Mouse (Mus musculus) hindbrain, embryonic 12.5 days (tissue): ENCODE results near the gene Tspan11. TPM values are rescaled to one million over a fixed set of nuclear protein-coding genes. Genes with fewer than 3 reads are reported as not detected.
A peak's percentile ranks its signal among the peaks of the same experiment; 100 is the strongest.

Source experiments
- ATAC-seq: fragments of 200-750 bp; cut with Nextera tagmentation; 2 replicates; pipeline ENCODE4 v1.8.0; 2017; ENCODE audit warnings: moderate TSS enrichment; ENCODE audit not compliant: low FRiP score
- H3K27ac ChIP-seq: fragments of 300-500 bp; sonication (generic); 2 replicates; pipeline ENCODE4 v1.5.1; 2016; ENCODE audit warnings: mild to moderate bottlenecking
- H3K27me3 ChIP-seq: fragments of 300-500 bp; sonication (generic); 2 replicates; pipeline ENCODE4 v1.6.1; 2016; ENCODE audit warnings: mild to moderate bottlenecking
- H3K36me3 ChIP-seq: fragments of 300-500 bp; sonication (generic); 2 replicates; pipeline ENCODE4 v1.6.1; 2016; ENCODE audit warnings: mild to moderate bottlenecking
- H3K4me1 ChIP-seq: fragments of 300-500 bp; sonication (generic); 2 replicates; pipeline ENCODE4 v1.6.1; 2016
- H3K4me2 ChIP-seq: fragments of 300-500 bp; sonication (generic); replicated peaks from 2 replicates; pipeline ENCODE4 v1.6.1; 2016; ENCODE audit warnings: mild to moderate bottlenecking
- H3K4me3 ChIP-seq: fragments of 300-500 bp; sonication (generic); 2 replicates; pipeline ENCODE4 v1.5.1; 2016; ENCODE audit warnings: mild to moderate bottlenecking
- H3K9ac ChIP-seq: fragments of 300-500 bp; sonication (generic); 2 replicates; pipeline ENCODE4 v1.6.1; 2016; ENCODE audit warnings: mild to moderate bottlenecking, moderate library complexity
- H3K9me3 ChIP-seq: fragments of 300-500 bp; sonication (generic); replicated peaks from 2 replicates; pipeline ENCODE4 v1.6.1; 2016; ENCODE audit warnings: mild to moderate bottlenecking
- WGBS: fragments of 180-500 bp; shearing (Covaris S2); methylation state at CpG from one replicate; pipeline ENCODE4 v1.1.7; 2016; 5-methylcytosine and 5-hydroxymethylcytosine counted together
- polyA plus RNA-seq: library from polyadenylated mRNA; unstranded; fragments of >200 nt; fragmentation: Nextera tagmentation; extraction: Ambion mirVana; gene quantifications from 2 replicates; pipeline ENCODE4 v1.2.1, GENCODE M21; 2016

Gene Tspan11
- polyA plus RNA-seq, 1 experiment from 2014 or later: 19.3 TPM

DNA sequence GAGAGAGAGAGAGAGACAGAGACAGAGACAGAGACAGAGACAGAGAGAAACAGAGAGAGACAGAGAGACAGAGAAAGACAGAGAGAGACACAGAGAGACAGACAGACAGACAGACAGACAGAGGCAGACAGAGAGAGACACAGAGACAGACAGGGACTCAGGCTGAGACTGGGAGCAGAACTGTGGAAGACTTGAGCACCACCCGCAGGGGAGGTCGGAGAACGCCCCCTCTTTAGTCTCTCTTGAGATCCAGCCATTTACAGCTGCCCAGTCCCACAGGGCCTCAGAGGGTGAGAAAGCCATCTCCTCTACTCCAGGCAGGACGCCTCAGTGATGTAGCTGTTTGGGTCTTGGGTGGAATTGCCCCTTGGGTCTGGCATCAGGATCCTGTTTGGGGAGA is 30.3 kb downstream of the Tspan11 start:
- ATAC-seq: no peak
- Histone ChIP-seq H3K9ac (no peak overlapping the region), H3K4me1 (peaks cover 8% of the 10 kb centered on the region; the same call in 1 of the 2 replicates), H3K9me3 (peaks cover 7% of the 10 kb centered on the region; the same call in 1 of the 2 replicates), H3K27ac (no peak overlapping the region), H3K27me3 (peaks cover 3% of the 10 kb centered on the region; the same call in 1 of the 2 replicates), H3K36me3 (peaks cover 15% of the 10 kb centered on the region), H3K4me3 (no peak overlapping the region), H3K4me2 (no peak overlapping the region)
- 65% methylated on average over 4 of the region's 4 CpGs for WGBS

DNA sequence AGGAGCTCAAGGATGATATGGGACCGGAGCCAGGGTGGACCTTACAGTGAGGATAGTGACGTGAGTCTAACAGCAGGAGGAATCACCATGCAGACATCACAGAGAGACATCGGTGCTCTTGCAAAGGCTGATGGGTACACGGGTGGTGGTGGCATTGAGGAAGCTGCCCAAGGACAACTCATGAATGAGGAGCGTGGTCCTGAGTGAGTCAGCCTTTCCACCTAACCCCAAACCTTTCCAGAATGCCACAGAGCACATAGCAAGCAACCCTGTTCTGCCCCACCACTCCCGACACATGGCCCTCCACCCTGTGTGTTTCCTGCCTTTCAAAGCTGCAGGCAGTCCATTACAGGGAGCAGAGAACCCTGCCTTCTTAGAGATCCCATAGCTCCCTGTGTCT is 32.1 kb downstream of the Tspan11 start:
- H3K4me3 ChIP-seq: no peak overlapping the region
- H3K27me3 ChIP-seq: peaks cover 3% of the 10 kb centered on the region; the same call in 1 of the 2 replicates
- no peak overlapping the region for H3K27ac ChIP-seq
- no peak for ATAC-seq
- peaks cover 8% of the 10 kb centered on the region; the same call in 1 of the 2 replicates for H3K4me1 ChIP-seq
- H3K36me3 ChIP-seq: peaks cover 10% of the 10 kb centered on the region
- no peak overlapping the region for H3K4me2 ChIP-seq
- 82% methylated on average over 6 of the region's 6 CpGs for WGBS
- H3K9ac ChIP-seq: no peak overlapping the region
- H3K9me3 ChIP-seq: peaks cover 7% of the 10 kb centered on the region; the same call in 1 of the 2 replicates

DNA sequence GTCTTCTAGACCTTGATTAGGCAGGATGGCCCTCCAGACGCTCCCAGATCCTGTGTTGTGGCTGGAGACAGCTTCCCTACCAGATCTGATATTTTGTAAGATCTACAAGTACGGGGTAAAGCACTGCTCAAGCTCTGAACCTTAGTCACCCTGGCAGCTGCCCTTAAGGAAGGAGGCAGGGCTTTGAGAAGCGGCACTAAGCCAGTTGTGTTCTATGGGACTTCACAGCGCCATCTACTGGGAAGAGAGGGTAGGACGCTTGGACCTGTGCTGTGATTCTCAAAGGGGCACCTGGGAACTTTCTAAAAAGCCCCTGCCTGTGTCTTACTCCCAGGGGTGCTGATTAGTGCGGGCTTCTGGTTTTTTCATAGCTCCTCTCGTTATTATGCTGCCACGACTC is 33.3 kb downstream of the Tspan11 start:
- Histone ChIP-seq H3K4me2 (no peak overlapping the region), H3K9me3 (peaks cover 7% of the 10 kb centered on the region; the same call in 1 of the 2 replicates), H3K27me3 (peaks cover 3% of the 10 kb centered on the region; the same call in 1 of the 2 replicates), H3K27ac (no peak overlapping the region), H3K9ac (no peak overlapping the region), H3K4me1 (peaks cover 8% of the 10 kb centered on the region; the same call in 1 of the 2 replicates), H3K4me3 (no peak overlapping the region), H3K36me3 (peaks cover 9% of the 10 kb centered on the region)
- 7% methylated on average over 8 of the region's 8 CpGs for WGBS
- no peak for ATAC-seq

DNA sequence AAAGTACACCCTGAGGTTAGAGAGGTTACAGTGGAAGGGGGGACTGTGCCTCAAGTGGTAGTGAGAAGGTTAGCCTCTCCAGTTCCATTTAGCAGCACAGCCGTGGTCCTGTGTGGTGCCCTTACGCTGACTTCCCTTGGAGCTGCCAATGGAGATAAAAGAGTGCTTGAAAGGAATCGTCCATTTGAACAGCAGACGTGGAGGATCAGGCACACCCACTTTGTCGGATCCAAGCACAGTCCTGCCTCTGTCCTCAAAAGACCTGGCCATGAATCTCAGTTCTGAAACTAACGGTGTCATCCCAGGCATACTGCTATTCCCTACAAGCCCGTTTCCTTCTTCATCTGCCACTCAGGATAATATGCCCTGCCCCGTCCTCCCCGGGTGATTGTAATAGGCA is 34.6 kb downstream of the Tspan11 start:
- H3K36me3 ChIP-seq: peaks cover 4% of the 10 kb centered on the region; the same call in 1 of the 2 replicates
- 56% methylated on average over 9 of the region's 9 CpGs for WGBS

DNA sequence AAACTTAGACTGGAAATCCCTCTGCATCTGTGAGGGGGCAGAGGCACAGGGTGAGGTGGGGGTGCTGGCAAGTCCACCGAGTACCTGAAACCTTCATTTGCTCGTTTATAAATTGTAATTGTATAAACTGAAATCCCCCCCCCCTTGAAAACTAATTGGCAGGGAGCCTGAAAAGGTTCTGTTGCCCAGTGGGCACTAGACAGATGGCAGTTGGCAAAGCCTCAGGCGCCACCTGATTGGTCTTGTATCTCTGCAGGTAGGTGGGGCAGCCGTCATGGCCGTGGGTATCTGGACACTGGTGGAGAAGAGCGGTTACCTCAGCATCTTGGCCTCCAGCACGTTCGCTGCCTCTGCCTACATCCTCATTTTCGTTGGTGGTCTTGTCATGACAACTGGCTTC is 35.9 kb downstream of the Tspan11 start:
- Histone ChIP-seq H3K4me2 (no peak overlapping the region), H3K4me3 (no peak overlapping the region), H3K36me3 (peaks cover 4% of the 10 kb centered on the region; the same call in 1 of the 2 replicates), H3K9ac (no peak overlapping the region), H3K9me3 (no peaks in the 10 kb centered on the region), H3K27me3 (peaks cover 3% of the 10 kb centered on the region; the same call in 1 of the 2 replicates), H3K27ac (no peak overlapping the region), H3K4me1 (peaks cover 8% of the 10 kb centered on the region; the same call in 1 of the 2 replicates)
- 90% methylated on average over 9 of the region's 9 CpGs for WGBS
- ATAC-seq: no peak

More for the DNA sequence above, 34.6 kb downstream of the Tspan11 start:
- H3K27ac ChIP-seq: no peak overlapping the region
- no peak overlapping the region for H3K4me2 ChIP-seq
- no peak for ATAC-seq
- no peaks in the 10 kb centered on the region for H3K9me3 ChIP-seq
- peaks cover 3% of the 10 kb centered on the region; the same call in 1 of the 2 replicates for H3K27me3 ChIP-seq
- no peak overlapping the region for H3K4me3 ChIP-seq
- peaks cover 9% of the 10 kb centered on the region; the same call in 1 of the 2 replicates for H3K4me1 ChIP-seq
- no peak overlapping the region for H3K9ac ChIP-seq

DNA sequence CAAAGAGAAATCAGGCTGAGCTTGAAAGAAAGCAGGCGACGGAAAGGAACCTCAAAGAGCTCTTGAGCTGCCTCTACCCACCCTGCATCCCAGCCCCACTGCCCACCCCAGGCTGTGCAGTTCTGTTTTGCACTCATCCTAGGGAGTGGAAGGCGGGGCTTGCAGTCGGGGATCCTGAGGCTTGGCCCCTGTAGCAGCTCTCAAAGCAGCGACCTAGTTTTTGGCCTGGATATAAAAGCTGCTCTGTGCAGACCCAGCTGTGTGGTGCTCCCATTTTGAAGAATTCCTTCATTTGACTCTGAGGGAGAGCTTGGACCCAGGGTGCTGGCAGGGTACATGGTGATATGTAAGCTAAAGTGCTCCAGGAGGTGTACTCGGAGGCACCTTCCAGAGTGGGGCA is 37.4 kb downstream of the Tspan11 start:
- Histone ChIP-seq H3K4me2 (no peak overlapping the region), H3K9ac (no peak overlapping the region), H3K27me3 (no peaks in the 10 kb centered on the region; the same call in 1 of the 2 replicates), H3K4me1 (peaks cover 8% of the 10 kb centered on the region; the same call in 1 of the 2 replicates), H3K9me3 (no peaks in the 10 kb centered on the region), H3K27ac (no peak overlapping the region), H3K36me3 (peaks cover 8% of the 10 kb centered on the region; the same call in 1 of the 2 replicates), H3K4me3 (no peak overlapping the region)
- no peak for ATAC-seq
- WGBS: 73% methylated on average over 6 of the region's 6 CpGs

DNA sequence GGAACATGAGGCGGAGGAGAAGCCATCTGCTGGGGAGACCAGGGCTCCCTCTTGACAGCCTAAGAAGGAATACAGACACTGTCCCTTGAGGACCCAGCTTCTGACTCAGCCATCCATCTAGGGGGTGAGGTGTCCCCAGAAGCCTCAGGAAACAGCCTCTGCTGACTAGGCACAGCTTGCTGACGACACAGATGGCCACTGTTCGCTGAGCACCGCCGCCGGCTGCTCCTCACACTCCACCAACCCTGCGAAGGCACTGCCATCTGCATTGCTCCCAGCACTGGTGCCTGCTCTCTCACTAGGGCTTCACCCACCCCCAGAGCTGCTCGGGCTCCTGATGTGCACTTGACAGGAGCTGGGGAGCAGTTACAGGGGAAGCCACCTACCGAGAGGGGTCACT is 38.5 kb downstream of the Tspan11 start:
- no peak overlapping the region for H3K9ac ChIP-seq
- no peak overlapping the region for H3K4me3 ChIP-seq
- no peak overlapping the region for H3K4me2 ChIP-seq
- WGBS: 51% methylated on average over 9 of the region's 9 CpGs
- ATAC-seq: peak; percentile 69
- peaks cover 4% of the 10 kb centered on the region; the same call in 1 of the 2 replicates for H3K4me1 ChIP-seq
- peak overlapping the region; percentile 4 for H3K27ac ChIP-seq
- no peaks in the 10 kb centered on the region for H3K9me3 ChIP-seq
- no peaks in the 10 kb centered on the region; the same call in 1 of the 2 replicates for H3K27me3 ChIP-seq
- H3K36me3 ChIP-seq: peaks cover 12% of the 10 kb centered on the region; the same call in 1 of the 2 replicates

DNA sequence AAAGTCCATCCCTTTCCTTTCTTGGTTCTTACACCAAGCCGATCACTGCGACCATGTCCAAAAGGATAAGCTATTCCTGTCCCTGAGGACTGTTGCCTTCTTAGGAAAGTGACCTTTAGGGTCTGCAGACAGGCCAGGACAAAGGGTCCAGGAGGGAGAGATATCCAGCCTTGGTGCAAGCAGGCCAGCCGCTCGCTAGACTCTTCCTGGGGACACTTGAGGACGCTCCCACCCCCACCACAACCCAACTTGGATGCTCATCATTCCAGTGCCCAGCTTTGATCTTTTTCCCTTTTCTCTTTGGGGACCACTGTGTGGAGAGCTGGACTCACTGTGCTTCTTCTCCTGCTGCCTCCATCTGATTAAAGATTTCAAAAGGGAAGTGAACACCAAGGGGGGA is 41.3 kb downstream of the Tspan11 start:
- 91% methylated on average over 5 of the region's 5 CpGs for WGBS
- no peak overlapping the region for H3K4me2 ChIP-seq
- H3K36me3 ChIP-seq: peaks cover 14% of the 10 kb centered on the region; the same call in 1 of the 2 replicates
- H3K9me3 ChIP-seq: no peaks in the 10 kb centered on the region
- ATAC-seq: no peak
- no peak overlapping the region for H3K9ac ChIP-seq
- H3K4me1 ChIP-seq: peaks cover 7% of the 10 kb centered on the region; the same call in 1 of the 2 replicates
- H3K4me3 ChIP-seq: no peak overlapping the region
- H3K27ac ChIP-seq: no peak overlapping the region
- no peaks in the 10 kb centered on the region; the same call in 1 of the 2 replicates for H3K27me3 ChIP-seq

DNA sequence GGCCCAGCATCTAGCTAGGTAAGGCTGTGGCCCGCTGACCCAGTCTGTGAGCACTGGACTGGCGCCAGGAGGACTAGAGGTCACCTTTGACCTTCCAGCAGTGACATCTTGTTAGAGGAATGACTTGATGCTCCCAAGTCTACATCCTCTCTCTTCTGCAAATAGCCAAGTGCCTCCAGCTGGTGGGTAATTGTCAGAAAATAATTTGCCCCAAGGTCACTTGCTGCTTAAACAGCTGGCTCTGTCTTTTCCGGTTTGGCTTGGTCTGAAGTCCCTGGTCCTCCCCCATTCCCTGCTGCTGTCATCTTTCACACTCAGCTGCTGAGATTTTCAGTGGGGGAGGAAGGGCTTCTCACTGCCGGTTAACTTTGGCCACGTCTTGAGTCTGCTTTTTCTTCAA is 45.3 kb downstream of the Tspan11 start:
- Histone ChIP-seq H3K36me3 (peaks cover 25% of the 10 kb centered on the region; the same call in 1 of the 2 replicates), H3K27ac (no peak overlapping the region), H3K27me3 (no peaks in the 10 kb centered on the region), H3K9ac (no peak overlapping the region), H3K4me1 (peaks cover 6% of the 10 kb centered on the region), H3K9me3 (no peaks in the 10 kb centered on the region), H3K4me3 (no peak overlapping the region), H3K4me2 (no peak overlapping the region)
- WGBS: 59% methylated on average over 5 of the region's 5 CpGs
- no peak for ATAC-seq

DNA sequence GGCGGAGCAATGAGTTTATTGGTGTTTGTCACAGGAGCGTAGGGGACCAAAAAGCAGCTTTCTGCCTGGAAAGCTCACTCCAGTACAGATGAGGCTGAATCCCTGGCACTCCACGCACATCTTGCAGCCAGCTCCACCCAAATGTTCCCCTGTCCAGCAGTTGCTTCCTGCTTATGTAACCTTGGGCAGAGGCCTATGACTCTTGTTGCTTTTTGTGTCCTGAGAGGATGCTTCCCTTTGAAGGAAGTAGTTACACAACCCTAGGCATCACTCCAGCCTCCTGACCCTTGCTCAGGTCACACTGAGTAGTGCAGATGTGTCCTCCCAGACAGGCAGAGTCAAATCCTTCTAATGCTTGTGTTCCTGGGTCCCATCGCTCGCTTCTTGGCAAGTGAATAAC is 46.5 kb downstream of the Tspan11 start:
- H3K9ac ChIP-seq: no peak overlapping the region
- ATAC-seq: no peak
- H3K4me1 ChIP-seq: peaks cover 6% of the 10 kb centered on the region
- H3K4me3 ChIP-seq: no peak overlapping the region
- WGBS: 85% methylated on average over 5 of the region's 5 CpGs
- H3K9me3 ChIP-seq: no peaks in the 10 kb centered on the region
- H3K36me3 ChIP-seq: peaks cover 25% of the 10 kb centered on the region; the same call in 1 of the 2 replicates
- no peak overlapping the region for H3K4me2 ChIP-seq
- no peaks in the 10 kb centered on the region for H3K27me3 ChIP-seq
- H3K27ac ChIP-seq: no peak overlapping the region

DNA sequence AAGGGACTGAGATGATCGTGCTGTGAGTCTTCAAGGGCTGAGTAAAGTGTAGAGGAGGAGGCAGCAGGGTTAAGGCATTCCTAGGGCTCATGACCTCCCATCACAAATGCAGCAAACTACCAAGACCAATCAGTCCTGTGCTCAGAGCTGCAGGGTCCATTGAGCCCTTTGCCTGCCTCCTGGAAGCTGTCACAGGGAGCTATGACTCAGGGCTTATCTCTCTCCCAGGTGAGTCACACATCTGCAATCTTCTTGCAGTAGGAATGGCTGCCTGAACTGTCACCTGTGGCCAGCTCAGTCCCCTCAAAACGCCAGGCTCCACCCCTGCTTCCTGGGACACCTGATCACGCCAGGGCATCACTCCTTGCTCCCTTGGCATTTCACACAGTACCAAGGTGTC is 47.7 kb downstream of the Tspan11 start:
- WGBS: 82% methylated on average over 3 of the region's 3 CpGs
- no peaks in the 10 kb centered on the region for H3K9me3 ChIP-seq
- no peak overlapping the region for H3K9ac ChIP-seq
- no peak overlapping the region for H3K4me3 ChIP-seq
- no peak overlapping the region for H3K27ac ChIP-seq
- peaks cover 21% of the 10 kb centered on the region; the same call in 1 of the 2 replicates for H3K36me3 ChIP-seq
- no peaks in the 10 kb centered on the region for H3K27me3 ChIP-seq
- H3K4me2 ChIP-seq: no peak overlapping the region
- no peak for ATAC-seq
- H3K4me1 ChIP-seq: peaks cover 6% of the 10 kb centered on the region

DNA sequence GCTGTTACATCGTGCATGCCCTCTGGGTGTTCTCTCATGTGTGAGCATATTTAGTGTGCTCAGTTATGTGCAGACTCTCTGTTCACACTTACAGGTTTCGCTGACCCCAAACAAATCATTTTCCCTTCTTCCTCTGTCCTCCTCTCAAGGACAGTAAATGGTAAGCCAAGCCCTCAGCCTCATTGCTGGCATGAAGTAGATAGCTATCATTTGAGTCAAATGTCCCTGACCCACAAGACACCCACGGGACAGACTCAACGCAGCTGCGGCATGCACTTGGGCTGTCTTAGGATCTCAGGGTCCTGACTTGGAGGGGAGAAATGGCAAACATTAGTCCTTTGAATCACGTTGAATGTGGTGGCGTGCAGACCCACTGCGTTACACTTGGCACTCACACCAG is 55.0 kb downstream of the Tspan11 start:
- Histone ChIP-seq H3K9me3 (no peaks in the 10 kb centered on the region), H3K27me3 (no peaks in the 10 kb centered on the region), H3K4me2 (no peak overlapping the region), H3K36me3 (peaks cover 7% of the 10 kb centered on the region; the same call in 1 of the 2 replicates), H3K9ac (no peak overlapping the region), H3K4me1 (no peaks in the 10 kb centered on the region), H3K27ac (no peak overlapping the region), H3K4me3 (no peak overlapping the region)
- 88% methylated on average over 8 of the region's 8 CpGs for WGBS
- ATAC-seq: no peak

DNA sequence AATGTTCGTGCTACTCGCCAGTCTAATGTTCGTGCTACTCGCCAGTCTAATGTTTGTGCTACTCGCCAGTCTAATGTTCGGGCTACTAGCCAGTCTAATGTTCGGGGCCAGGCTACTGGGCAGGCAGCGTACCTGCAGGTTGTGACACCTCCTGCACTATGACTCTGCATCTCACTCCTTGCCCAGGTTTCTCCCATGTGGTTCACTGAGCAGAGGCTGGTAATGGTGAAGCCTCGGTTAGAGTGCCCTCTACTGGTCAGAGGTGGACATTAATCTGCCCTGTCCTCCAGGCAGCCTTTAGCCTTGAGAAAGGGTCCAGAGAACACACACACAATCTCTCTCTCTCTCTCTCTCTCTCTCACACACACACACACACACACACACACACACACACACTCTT is 58.3 kb downstream of the Tspan11 start:
- no peaks in the 10 kb centered on the region for H3K9me3 ChIP-seq
- H3K9ac ChIP-seq: no peak overlapping the region
- H3K4me1 ChIP-seq: no peaks in the 10 kb centered on the region
- no peak overlapping the region for H3K4me3 ChIP-seq
- peaks cover 7% of the 10 kb centered on the region; the same call in 1 of the 2 replicates for H3K36me3 ChIP-seq
- no peak overlapping the region for H3K4me2 ChIP-seq
- ATAC-seq: peak; percentile 61; the same call in 1 of the 2 replicates
- H3K27ac ChIP-seq: no peak overlapping the region
- no peaks in the 10 kb centered on the region for H3K27me3 ChIP-seq
- 62% methylated on average over 9 of the region's 9 CpGs for WGBS
